7 mouse cellular contexts compared by ENCODE assay signal in genomic region chr6:30723331-30723730, GRCm38 (mm10). TPM values are rescaled to one million over a fixed set of nuclear protein-coding genes. Genes with fewer than 3 reads are reported as not detected.
A peak's percentile ranks its signal among the peaks of the same experiment; 100 is the strongest.
DNase-seq lines count a peak whose midpoint lies in the region; ATAC-seq and TF ChIP-seq lines count a peak whose summit lies in the region.

Gene Mest (plus strand): TSS chr6:30723547.

- no peaks in the 10 kb centered on the region for H3K36me3 ChIP-seq in megakaryocyte, embryonic 14.5 days (replicated peaks; ENCODE audit: low read length)
- no peaks in the 10 kb centered on the region for H3K36me3 ChIP-seq in forebrain, embryonic 16.5 days (ENCODE audit: control insufficient read depth, insufficient read depth)
- H3K36me3 ChIP-seq in midbrain, postnatal 0 days (ENCODE audit: insufficient read depth, low read length): no peaks in the 10 kb centered on the region

- no peak within 1 kb of the TSS for H3K4me2 ChIP-seq in forebrain, embryonic 16.5 days (ENCODE audit: low read length)
- H3K4me2 ChIP-seq in midbrain, postnatal 0 days (ENCODE audit: low read depth, low read length, poor library complexity, severe bottlenecking): no peak within 1 kb of the TSS

- no peak within 1 kb of the TSS for H3K4me3 ChIP-seq in megakaryocyte, embryonic 14.5 days (replicated peaks)
- no peak within 1 kb of the TSS for H3K4me3 ChIP-seq in forebrain, embryonic 16.5 days (replicated peaks; ENCODE audit: low read length)
- H3K4me3 ChIP-seq in midbrain, postnatal 0 days (ENCODE audit: low read depth, low read length): no peak within 1 kb of the TSS

- H3K9me3 ChIP-seq in megakaryocyte, embryonic 14.5 days: peaks cover 2% of the 10 kb centered on the region; the same call in 1 of the 2 replicates
- H3K9me3 ChIP-seq in forebrain, embryonic 16.5 days (ENCODE audit: control insufficient read depth, low read length): no peaks in the 10 kb centered on the region
- H3K9me3 ChIP-seq in midbrain, postnatal 0 days (ENCODE audit: low read length): no peaks in the 10 kb centered on the region

- DNase-seq in layer of hippocampus, postnatal 14 days (ENCODE audit: low spot score in 2 of 2): no peak
- DNase-seq in midbrain, postnatal 0 days (ENCODE audit: low spot score): no peak
- DNase-seq in urinary bladder, postnatal 25 days (ENCODE audit: low spot score): no peak
- no peak for DNase-seq in right cerebral cortex, adult 18-20 months

- no peak for TF ChIP-seq CTCF in midbrain, postnatal 0 days (IDR thresholded peaks at IDR 0.05)

- WGBS in forebrain, embryonic 16.5 days: 75% methylated on average over 7 of the region's 7 CpGs
- WGBS in midbrain, postnatal 0 days: 59% methylated on average over 7 of the region's 7 CpGs

- peaks cover 10% of the 10 kb centered on the region for H3K4me1 ChIP-seq in megakaryocyte, embryonic 14.5 days
- H3K4me1 ChIP-seq in forebrain, embryonic 16.5 days (replicated peaks; ENCODE audit: control insufficient read depth, insufficient read depth, low read length): peaks cover 5% of the 10 kb centered on the region; the same call in 1 of the 2 replicates
- H3K4me1 ChIP-seq in midbrain, postnatal 0 days (ENCODE audit: insufficient read depth, low read length): peaks cover 11% of the 10 kb centered on the region

- H3K9ac ChIP-seq in forebrain, embryonic 16.5 days (replicated peaks; ENCODE audit: low read depth, low read length): no peak within 1 kb of the TSS
- H3K9ac ChIP-seq in midbrain, postnatal 0 days (replicated peaks; ENCODE audit: low read length, poor library complexity, severe bottlenecking): no peak within 1 kb of the TSS

- no peak for ATAC-seq in megakaryocyte, adult 5-6 weeks (ENCODE audit: poor library complexity, severe bottlenecking)
- no peak for ATAC-seq in forebrain, embryonic 16.5 days
- no peak for ATAC-seq in midbrain, postnatal 0 days (ENCODE audit: low FRiP score)

- peaks cover 25% of the 10 kb centered on the region for H3K27me3 ChIP-seq in megakaryocyte, embryonic 14.5 days (replicated peaks)
- no peaks in the 10 kb centered on the region for H3K27me3 ChIP-seq in forebrain, embryonic 16.5 days (replicated peaks; ENCODE audit: control insufficient read depth, insufficient read depth, low read length)
- no peaks in the 10 kb centered on the region for H3K27me3 ChIP-seq in midbrain, postnatal 0 days (ENCODE audit: insufficient read depth, low read length)

- H3K27ac ChIP-seq in forebrain, embryonic 16.5 days (ENCODE audit: low read length): peak within 1 kb of the TSS; percentile 52; the same call in 1 of the 2 replicates
- H3K27ac ChIP-seq in midbrain, postnatal 0 days (ENCODE audit: low read depth, low read length): peak within 1 kb of the TSS; percentile 77

RNA-seq across cellular contexts. Expression of gene Mest, which starts in this region (rescaled TPM):
- 48.4 and 174 TPM in 2 replicates for polyA plus RNA-seq in megakaryocyte, embryonic 14.5 days (2012; ENCODE audit: insufficient read depth, low replicate concordance)
- not detected in 2 replicates for total RNA-seq in megakaryocyte, adult 5-6 weeks (2015)
- total RNA-seq in megakaryocyte, adult 5-6 weeks (2017): 0.07 and 0.20 TPM in 2 replicates
- 283 and 328 TPM in 2 replicates for polyA plus RNA-seq in forebrain, embryonic 16.5 days (2015; fragmentation: Nextera tagmentation; extraction: Ambion mirVana)
- total RNA-seq in layer of hippocampus, postnatal 14 days (2021): 10 to 100 TPM; 72.8 to 77.3 TPM
- total RNA-seq in midbrain, postnatal 0 days (2014; rRNA removed): 323 and 367 TPM in 2 replicates
- polyA plus RNA-seq in midbrain, postnatal 0 days (2015; fragmentation: Nextera tagmentation; extraction: Ambion mirVana): 109 and 165 TPM in 2 replicates

Comparison
In these comparisons a context has a peak if more than half of its experiments do, and no peak if none do; other contexts are left out.
1. RNA of gene Mest (total RNA-seq): 323 to 367 TPM in midbrain, postnatal 0 days and 72.8 to 77.3 TPM in layer of hippocampus, postnatal 14 days; 0.07 to 0.20 TPM in megakaryocyte, adult 5-6 weeks; every median in the first group is over 10 times any median in the second.